22 mouse cellular contexts compared by ENCODE assay signal in genomic region chr13:90890111-90890510, GRCm38 (mm10). TPM values are rescaled to one million over a fixed set of nuclear protein-coding genes. Genes with fewer than 3 reads are reported as not detected.
DNase-seq lines count a peak whose midpoint lies in the region; ATAC-seq and TF ChIP-seq lines count a peak whose summit lies in the region.
"Had no signal": no experiment of that assay in that cellular context is flagged by ENCODE, and none has a peak within 500 bp of the region (broad histone marks: within the 10 kb centered on the region; RNA-seq: fewer than 3 reads in every experiment).

No protein-coding gene starts in this region.

- H3K27me3 ChIP-seq in liver, embryonic 14.5 days (ENCODE audit: control insufficient read depth, insufficient read depth, low read length): no peaks in the 10 kb centered on the region
- H3K27me3 ChIP-seq: embryonic facial prominence, embryonic 15.5 days had no signal

- peak; percentile 53; the same call in 1 of the 2 replicates for ATAC-seq in erythroblast, adult 5-6 weeks (replicated peaks; ENCODE audit: low FRiP score, poor library complexity, severe bottlenecking)
- peak; percentile 78 for ATAC-seq in liver, embryonic 14.5 days (ENCODE audit: insufficient read depth)
- peak; percentile 56 for ATAC-seq in megakaryocyte progenitor cell, adult 5-6 weeks (replicated peaks; ENCODE audit: poor library complexity)
- ATAC-seq: forebrain, embryonic 16.5 days had no signal

- no peaks in the 10 kb centered on the region for H3K9me3 ChIP-seq in liver, embryonic 14.5 days (ENCODE audit: control insufficient read depth, low read length)
- H3K9me3 ChIP-seq: embryonic facial prominence, embryonic 15.5 days; forebrain, embryonic 12.5 days; heart, embryonic 10.5 days had no signal

- no peaks in the 10 kb centered on the region for H3K36me3 ChIP-seq in liver, embryonic 14.5 days (replicated peaks; ENCODE audit: control insufficient read depth, insufficient read depth, low read depth)
- H3K36me3 ChIP-seq: embryonic facial prominence, embryonic 15.5 days; forebrain, embryonic 12.5 days; heart, embryonic 10.5 days had no signal

- H3K4me1 ChIP-seq in liver, embryonic 14.5 days (replicated peaks; ENCODE audit: control insufficient read depth in 2 of 2, insufficient read depth in 2 of 2, low read length in 1 of 2): peaks cover 6 to 19% of the 10 kb centered on the region in 2 experiments

- no peak for TF ChIP-seq CTCF in liver, embryonic 14.5 days (IDR thresholded peaks at IDR 0.05; ENCODE audit: low read depth)

- 25% methylated on average over 5 of the region's 5 CpGs for WGBS in liver, embryonic 14.5 days (ENCODE audit: insufficient replicate concordance)

- peak; percentile 89 for TF ChIP-seq EP300 in liver, embryonic 14.5 days (IDR thresholded peaks at IDR 0.05; ENCODE audit: low read depth)

- H3K4me2 ChIP-seq in liver, embryonic 14.5 days (ENCODE audit: low read depth): peak overlapping the region; percentile 28; the same call in 1 of the 2 replicates
- H3K4me2 ChIP-seq: embryonic facial prominence, embryonic 15.5 days; forebrain, embryonic 12.5 days; hindbrain, embryonic 14.5 days had no signal

- H3K4me3 ChIP-seq in liver, embryonic 14.5 days (ENCODE audit: insufficient read depth in 1 of 2, low read depth in 2 of 2, low read length in 2 of 2): no peak overlapping the region
- H3K4me3 ChIP-seq: embryonic facial prominence, embryonic 15.5 days; forebrain, embryonic 12.5 days; heart, embryonic 10.5 days had no signal

- DNase-seq in c-Kit-positive CD71-positive TER-119-negative erythroid progenitor cells, embryonic 14.5 days (ENCODE audit: low read depth): peak; percentile 33
- DNase-seq in liver, embryonic 14.5 days (ENCODE audit: low read depth in 3 of 3, low spot score in 3 of 3): peak; percentile 36 to 49 (median 41)
- no peak for DNase-seq in spleen, postnatal 4 days (ENCODE audit: low spot score in 2 of 2)
- no peak for DNase-seq in kidney, postnatal 14 days
- DNase-seq in urinary bladder, adult 2 months (ENCODE audit: low spot score): no peak
- DNase-seq: adrenal gland, adult 8-10 months; adrenal gland, postnatal 36 days; cerebellum, adult 11-12 months; cerebellum, adult 9-10 months; cerebellum, postnatal 36 days; gastrocnemius, postnatal 10 days; heart, adult 18-20 months; heart, postnatal 10 days had no signal

- peak overlapping the region; percentile 20; the same call in 1 of the 2 replicates for H3K27ac ChIP-seq in liver, embryonic 14.5 days
- H3K27ac ChIP-seq: embryonic facial prominence, embryonic 15.5 days; forebrain, embryonic 12.5 days; heart, embryonic 10.5 days; hindbrain, embryonic 14.5 days had no signal

- H3K9ac ChIP-seq in liver, embryonic 14.5 days (replicated peaks): no peak overlapping the region
- H3K9ac ChIP-seq: embryonic facial prominence, embryonic 15.5 days; forebrain, embryonic 12.5 days; hindbrain, embryonic 14.5 days had no signal

RNA-seq across cellular contexts. Expression of gene Atp6ap1l, which starts 15.0 kb away (rescaled TPM):
- not detected in 2 replicates for total RNA-seq in erythroblast, adult 5-6 weeks (2015; ENCODE audit: low replicate concordance)
- not detected in 2 replicates for total RNA-seq in erythroblast, adult 5-6 weeks (2017; ENCODE audit: low replicate concordance)
- not detected in 2 replicates for polyA plus RNA-seq in liver, embryonic 14.5 days (2012; rRNA removed)
- polyA plus RNA-seq in liver, embryonic 14.5 days (2014; fragmentation: Nextera tagmentation; extraction: Ambion mirVana): not detected in 2 replicates
- total RNA-seq in megakaryocyte progenitor cell, adult 5-6 weeks (2015): not detected in 2 replicates
- total RNA-seq in megakaryocyte progenitor cell, adult 5-6 weeks (2017): not detected in 2 replicates
- 0.19 TPM in 2 replicates for polyA plus RNA-seq in urinary bladder, adult 2 months (2012; rRNA removed)
- total RNA-seq: adrenal gland, postnatal 36 days; gastrocnemius, postnatal 10 days; gastrocnemius, postnatal 4 days; heart, adult 18-20 months; hematopoietic stem cell, adult 5-6 weeks had no signal
- polyA plus RNA-seq: heart, embryonic 10.5 days had no signal

RNA-seq across cellular contexts. Expression of gene Rps23, which starts 32.6 kb away (rescaled TPM):
- total RNA-seq in erythroblast, adult 5-6 weeks (2015; ENCODE audit: low replicate concordance): 281 and 297 TPM in 2 replicates
- 387 and 828 TPM in 2 replicates for total RNA-seq in erythroblast, adult 5-6 weeks (2017; ENCODE audit: low replicate concordance)
- polyA plus RNA-seq in liver, embryonic 14.5 days (2012; rRNA removed): 280 and 1,036 TPM in 2 replicates
- polyA plus RNA-seq in liver, embryonic 14.5 days (2014; fragmentation: Nextera tagmentation; extraction: Ambion mirVana): 206 and 215 TPM in 2 replicates
- 2,184 and 2,282 TPM in 2 replicates for total RNA-seq in megakaryocyte progenitor cell, adult 5-6 weeks (2015)
- 1,741 and 2,365 TPM in 2 replicates for total RNA-seq in megakaryocyte progenitor cell, adult 5-6 weeks (2017)
- 1,364 and 1,528 TPM in 2 replicates for polyA plus RNA-seq in urinary bladder, adult 2 months (2012; rRNA removed)

Comparison
In these comparisons a context has a peak if more than half of its experiments do, and no peak if none do; other contexts are left out.
1. DNase-seq: peak in c-Kit-positive CD71-positive TER-119-negative erythroid progenitor cells, embryonic 14.5 days (single experiment) and liver, embryonic 14.5 days (3 of 3); none in spleen, postnatal 4 days (0 of 2), kidney, postnatal 14 days (single experiment) and urinary bladder, adult 2 months (single experiment).
2. Peak in every context shown above with its lines, with median percentiles within 50 percentile points of each other: ATAC-seq.